Mouse (Mus musculus) liver, postnatal 0 days (tissue): ENCODE measurements at regions not wholly inside any gene's neighbourhood (a gene's known extent, or its start where the extent isn't known, plus 50 kb on each side); places are given as distances from the start of the nearest gene placed in this dataset.

ENCODE experiments used
- ATAC-seq: fragments of 200-750 bp; cut with Nextera tagmentation; 2 replicates; pipeline ENCODE4 v1.8.0; 2017; ENCODE audit warnings: mild to moderate bottlenecking, moderate library complexity
- DNase-seq: peaks from one replicate; pipeline ENCODE4 v3.0.0-alpha.2; 2016
- H3K27ac ChIP-seq: fragments of 300-500 bp; sonication (generic); 2 replicates; pipeline ENCODE4 v1.5.1; 2014; ENCODE audit warnings: antibody characterized with exemption, moderate library complexity, mild to moderate bottlenecking, low read depth
- H3K27me3 ChIP-seq: fragments of 300-500 bp; sonication (generic); 2 replicates; pipeline ENCODE4 v1.6.1; 2014; ENCODE audit warnings: low read length, control low read depth, mixed read lengths; ENCODE audit not compliant: insufficient read depth
- H3K36me3 ChIP-seq: fragments of 300-500 bp; sonication (generic); replicated peaks from 2 replicates; pipeline ENCODE4 v1.6.1; 2014; ENCODE audit warnings: mild to moderate bottlenecking, control low read depth, low read length, moderate library complexity, mixed read lengths; ENCODE audit not compliant: insufficient read depth
- H3K4me1 ChIP-seq: fragments of 300-500 bp; sonication (generic); 2 replicates; pipeline ENCODE4 v1.6.1; 2014; ENCODE audit warnings: antibody characterized with exemption, mild to moderate bottlenecking, control low read depth; ENCODE audit not compliant: insufficient read depth
- H3K4me2 ChIP-seq: fragments of 300-500 bp; sonication (generic); 2 replicates; pipeline ENCODE4 v1.6.1; 2014; ENCODE audit warnings: low read depth, mild to moderate bottlenecking, low read length, moderate library complexity, mixed read lengths
- H3K4me3 ChIP-seq: fragments of 300-500 bp; sonication (generic); 2 replicates; pipeline ENCODE4 v1.5.1; 2014; ENCODE audit warnings: low read depth, low read length
- H3K9ac ChIP-seq: fragments of 300-500 bp; sonication (generic); replicated peaks from 2 replicates; pipeline ENCODE4 v1.6.1; 2014; ENCODE audit warnings: mild to moderate bottlenecking, moderate library complexity
- H3K9me3 ChIP-seq: fragments of 300-500 bp; sonication (generic); 2 replicates; pipeline ENCODE4 v1.6.1; 2016; ENCODE audit warnings: mild to moderate bottlenecking, control low read depth, low read length, mixed read lengths
- CTCF ChIP-seq: sonication (generic); IDR thresholded peaks from 2 replicates; pipeline ENCODE4 v1.5.1; 2016; ENCODE audit warnings: antibody characterized with exemption, low read depth
- EP300 ChIP-seq: IDR thresholded peaks from 2 replicates; pipeline ENCODE4 v1.6.1; 2016; ENCODE audit warnings: antibody characterized with exemption, low read depth, mild to moderate bottlenecking
- WGBS: fragments of 180-500 bp; shearing (Covaris S2); extraction: QIAGEN DNeasy Blood & Tissue Kit; methylation state at CpG from one replicate; pipeline ENCODE4 v1.1.7; 2014; ENCODE audit not compliant: insufficient replicate concordance; 5-methylcytosine and 5-hydroxymethylcytosine counted together

DNA sequence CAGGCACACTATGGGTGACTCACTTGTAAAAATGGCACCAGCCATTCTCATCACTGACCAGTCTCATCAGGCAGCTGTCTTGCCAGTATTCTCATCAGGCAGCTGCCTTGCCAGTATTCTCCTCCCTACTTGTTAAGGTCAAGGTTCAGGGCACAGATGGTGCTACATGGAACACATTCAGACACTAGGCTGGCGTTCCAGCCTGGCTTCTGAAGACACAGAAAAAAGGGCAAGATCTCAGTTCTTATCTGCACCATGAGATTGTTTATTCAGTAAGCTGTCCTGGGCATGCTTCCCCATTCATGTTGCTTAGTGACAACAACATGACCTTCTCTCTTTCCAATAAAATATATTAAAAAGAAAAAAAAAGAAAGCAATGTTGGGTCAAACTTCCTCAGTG, 90.7 kb upstream of the Itgb1 start:
- Histone ChIP-seq H3K4me2 (no peak overlapping the region), H3K4me1 (no peaks in the 10 kb centered on the region), H3K27me3 (no peaks in the 10 kb centered on the region), H3K9me3 (no peaks in the 10 kb centered on the region), H3K36me3 (no peaks in the 10 kb centered on the region), H3K27ac (no peak overlapping the region), H3K9ac (no peak overlapping the region), H3K4me3 (no peak overlapping the region)
- ATAC-seq (no peak), DNase-seq (no peak)
- TF ChIP-seq EP300 (no peak), CTCF (no peak)
- 36% methylated on average over 1 of the region's 1 CpGs for WGBS

DNA sequence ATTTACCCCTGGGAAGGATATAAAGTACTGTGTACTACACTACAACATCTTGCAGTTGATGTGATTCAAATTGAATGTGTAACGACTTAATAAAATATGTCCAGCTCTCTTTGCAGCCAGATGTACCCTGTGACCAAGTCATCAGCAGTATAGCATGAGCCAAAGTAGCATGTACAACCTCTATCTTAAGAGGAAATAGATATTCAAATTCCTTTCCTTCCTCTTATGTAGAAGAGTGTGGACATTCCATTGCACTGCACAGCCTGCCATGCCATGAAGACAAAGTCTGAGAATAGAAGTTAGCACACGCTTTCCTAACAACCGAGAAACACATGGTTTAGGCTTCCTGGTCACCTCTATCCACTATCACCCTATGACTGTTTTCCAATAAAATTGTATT, 79.9 kb upstream of the Itgb1 start:
- H3K4me2 ChIP-seq, result no peak overlapping the region
- H3K9me3 ChIP-seq, result no peaks in the 10 kb centered on the region
- DNase-seq (no peak), ATAC-seq (no peak)
- no peak overlapping the region for H3K9ac ChIP-seq
- H3K4me1 ChIP-seq, result no peaks in the 10 kb centered on the region
- no peaks in the 10 kb centered on the region for H3K36me3 ChIP-seq
- no peaks in the 10 kb centered on the region for H3K27me3 ChIP-seq
- WGBS, result 55% methylated on average over 3 of the region's 3 CpGs
- no peak overlapping the region for H3K27ac ChIP-seq
- TF ChIP-seq EP300 (no peak), CTCF (no peak)
- H3K4me3 ChIP-seq, result no peak overlapping the region

- Histone ChIP-seq H3K4me2 (no peak overlapping the region), H3K36me3 (no peaks in the 10 kb centered on the region), H3K4me1 (no peaks in the 10 kb centered on the region), H3K9me3 (no peaks in the 10 kb centered on the region), H3K4me3 (no peak overlapping the region), H3K27ac (no peak overlapping the region), H3K9ac (no peak overlapping the region), H3K27me3 (no peaks in the 10 kb centered on the region)
- DNase-seq (no peak), ATAC-seq (no peak)
- TF ChIP-seq CTCF (no peak), EP300 (no peak)
- WGBS, result 66% methylated on average over 2 of the region's 2 CpGs
Measured at GRCm38 (mm10) chr8:128608876-128609275, 76.6 kb upstream of the Itgb1 start.

GRCm38 (mm10) chr8:128612607-128613006, 72.8 kb upstream of the Itgb1 start:
- Histone ChIP-seq H3K27me3 (no peaks in the 10 kb centered on the region), H3K4me1 (no peaks in the 10 kb centered on the region), H3K36me3 (no peaks in the 10 kb centered on the region), H3K9me3 (no peaks in the 10 kb centered on the region), H3K27ac (no peak overlapping the region), H3K4me2 (no peak overlapping the region), H3K9ac (no peak overlapping the region), H3K4me3 (no peak overlapping the region)
- ATAC-seq (no peak), DNase-seq (no peak)
- TF ChIP-seq EP300 (no peak), CTCF (no peak)
- 53% methylated on average over 5 of the region's 5 CpGs for WGBS

DNA sequence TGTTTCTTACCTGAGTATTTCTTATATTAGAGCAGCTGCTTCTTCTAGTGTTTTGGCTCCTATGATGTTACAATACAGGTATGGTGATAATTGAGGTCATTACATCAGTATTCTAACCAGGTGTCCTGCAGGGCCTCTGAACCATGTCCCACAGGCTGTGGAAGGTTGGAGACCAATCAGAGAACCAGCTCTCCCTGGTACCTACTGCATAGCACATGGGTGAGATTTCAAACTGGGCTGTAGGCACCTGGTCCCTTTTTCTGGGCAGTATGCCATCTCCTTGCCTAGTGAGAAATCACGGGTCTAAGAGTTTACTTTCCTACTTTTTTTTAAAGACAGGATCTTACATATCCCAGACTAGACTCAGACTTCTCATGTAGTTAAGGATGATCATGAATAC, 67.6 kb upstream of the Itgb1 start:
- Histone ChIP-seq H3K9ac (no peak overlapping the region), H3K27me3 (no peaks in the 10 kb centered on the region), H3K4me3 (no peak overlapping the region), H3K9me3 (no peaks in the 10 kb centered on the region), H3K36me3 (no peaks in the 10 kb centered on the region), H3K4me2 (no peak overlapping the region), H3K27ac (no peak overlapping the region), H3K4me1 (no peaks in the 10 kb centered on the region)
- TF ChIP-seq EP300, result no peak
- TF ChIP-seq CTCF, result no peak
- no peak for ATAC-seq
- 46% methylated on average over 1 of the region's 1 CpGs for WGBS
- DNase-seq, result no peak

GRCm38 (mm10) chr8:128619086-128619485, 66.4 kb upstream of the Itgb1 start:
- no peak overlapping the region for H3K27ac ChIP-seq
- WGBS, result 76% methylated on average over 1 of the region's 1 CpGs
- TF ChIP-seq CTCF, result no peak
- no peak for TF ChIP-seq EP300
- H3K9ac ChIP-seq, result no peak overlapping the region
- no peaks in the 10 kb centered on the region for H3K4me1 ChIP-seq
- no peaks in the 10 kb centered on the region for H3K36me3 ChIP-seq
- no peaks in the 10 kb centered on the region for H3K27me3 ChIP-seq
- no peak overlapping the region for H3K4me2 ChIP-seq
- ATAC-seq, result no peak
- no peak overlapping the region for H3K4me3 ChIP-seq
- H3K9me3 ChIP-seq, result no peaks in the 10 kb centered on the region
- DNase-seq, result no peak
